Mouse (Mus musculus): ENCODE data around the gene Adgrv1. TPM values are rescaled to one million over a fixed set of nuclear protein-coding genes. Genes with fewer than 3 reads are reported as not detected.
"Not testable (repeated sequence)": the region's sequence is repeated elsewhere in the genome, so short reads cannot be mapped to it uniquely, and the experiment has no call there.

Gene Adgrv1
- polyA plus RNA-seq, 1 experiment = 0.08 TPM

- no peaks in the 10 kb centered on the region for H3K27me3 ChIP-seq (ENCODE audit: control insufficient read depth, insufficient read depth, low read length)
- peaks cover 2% of the 10 kb centered on the region; the same call in 1 of the 2 replicates for H3K4me1 ChIP-seq (ENCODE audit: control insufficient read depth, insufficient read depth, insufficient read length, low read length)
- peak within 1 kb of the TSS; percentile 84 for H3K4me3 ChIP-seq (ENCODE audit: low read depth, low read length)
- H3K36me3 ChIP-seq (ENCODE audit: control insufficient read depth, insufficient read depth, low read length) = no peaks in the 10 kb centered on the region
- peak within 1 kb of the TSS; percentile 95 for H3K27ac ChIP-seq (ENCODE audit: insufficient read depth, low read depth, low read length)
- WGBS = under 1% methylated on average over 68 of the region's 73 CpGs
- TF ChIP-seq POLR2A (IDR thresholded peaks at IDR 0.05; ENCODE audit: low read depth, low read length) = peak; percentile 79
- TF ChIP-seq CTCF (IDR thresholded peaks at IDR 0.05; ENCODE audit: extremely low read depth, insufficient read length, insufficient replicate concordance, low read depth, low read length) = no peak
These were observed 24.5 kb upstream of the Adgrv1 start, which contains the start of gene Lysmd3 for GRCm38 (mm10) chr13:81657351-81658052. Gene Lysmd3 (plus strand): TSS chr13:81657663.

GRCm38 (mm10) chr13:81657008-81657350, 24.0 kb upstream of the Adgrv1 start:
- peak overlapping the region; percentile 78 for H3K27ac ChIP-seq (ENCODE audit: insufficient read depth, low read depth, low read length)
- WGBS = 21% methylated on average over 5 of the region's 5 CpGs
- TF ChIP-seq CTCF (IDR thresholded peaks at IDR 0.05; ENCODE audit: extremely low read depth, insufficient read length, insufficient replicate concordance, low read depth, low read length) (no peak), POLR2A (IDR thresholded peaks at IDR 0.05; ENCODE audit: low read depth, low read length) (no peak)
- H3K36me3 ChIP-seq (ENCODE audit: control insufficient read depth, insufficient read depth, low read length) = no peaks in the 10 kb centered on the region
- peak overlapping the region; percentile 84 for H3K4me3 ChIP-seq (ENCODE audit: low read depth, low read length)
- peaks cover 2% of the 10 kb centered on the region; the same call in 1 of the 2 replicates for H3K4me1 ChIP-seq (ENCODE audit: control insufficient read depth, insufficient read depth, insufficient read length, low read length)
- H3K27me3 ChIP-seq (ENCODE audit: control insufficient read depth, insufficient read depth, low read length) = no peaks in the 10 kb centered on the region

GRCm38 (mm10) chr13:81656091-81656850, 23.3 kb upstream of the Adgrv1 start:
- TF ChIP-seq CTCF (IDR thresholded peaks at IDR 0.05; ENCODE audit: extremely low read depth, insufficient read length, insufficient replicate concordance, low read depth, low read length) (no peak), POLR2A (IDR thresholded peaks at IDR 0.05; ENCODE audit: low read depth, low read length) (no peak)
- Histone ChIP-seq H3K4me3 (ENCODE audit: low read depth, low read length) (no peak overlapping the region), H3K27me3 (ENCODE audit: control insufficient read depth, insufficient read depth, low read length) (no peaks in the 10 kb centered on the region), H3K36me3 (ENCODE audit: control insufficient read depth, insufficient read depth, low read length) (no peaks in the 10 kb centered on the region), H3K27ac (ENCODE audit: insufficient read depth, low read depth, low read length) (no peak overlapping the region), H3K4me1 (ENCODE audit: control insufficient read depth, insufficient read depth, insufficient read length, low read length) (peaks cover 1% of the 10 kb centered on the region; the same call in 1 of the 2 replicates)
- WGBS = 56% methylated on average over 14 of the region's 14 CpGs

GRCm38 (mm10) chr13:81650382-81650781, 17.4 kb upstream of the Adgrv1 start:
- WGBS = 75% methylated on average over 5 of the region's 6 CpGs
- not testable (repeated sequence) for H3K4me1 ChIP-seq (ENCODE audit: control insufficient read depth, insufficient read depth, insufficient read length, low read length); H3K4me3 ChIP-seq (ENCODE audit: low read depth, low read length); H3K27ac ChIP-seq (ENCODE audit: insufficient read depth, low read depth, low read length); H3K27me3 ChIP-seq (ENCODE audit: control insufficient read depth, insufficient read depth, low read length); H3K36me3 ChIP-seq (ENCODE audit: control insufficient read depth, insufficient read depth, low read length)

- Histone ChIP-seq H3K36me3 (ENCODE audit: control insufficient read depth, insufficient read depth, low read length) (no peaks in the 10 kb centered on the region), H3K4me1 (ENCODE audit: control insufficient read depth, insufficient read depth, insufficient read length, low read length) (peaks cover 4% of the 10 kb centered on the region; the same call in 1 of the 2 replicates), H3K27me3 (ENCODE audit: control insufficient read depth, insufficient read depth, low read length) (no peaks in the 10 kb centered on the region), H3K4me3 (ENCODE audit: low read depth, low read length) (no peak overlapping the region), H3K27ac (ENCODE audit: insufficient read depth, low read depth, low read length) (no peak overlapping the region)
- no peak for TF ChIP-seq CTCF (IDR thresholded peaks at IDR 0.05; ENCODE audit: extremely low read depth, insufficient read length, insufficient replicate concordance, low read depth, low read length)
- TF ChIP-seq POLR2A (IDR thresholded peaks at IDR 0.05; ENCODE audit: low read depth, low read length) = no peak
- 84% methylated on average over 6 of the region's 6 CpGs for WGBS
These were observed 13.4 kb upstream of the Adgrv1 start for GRCm38 (mm10) chr13:81646348-81646747.

GRCm38 (mm10) chr13:81644047-81644565, 11.2 kb upstream of the Adgrv1 start:
- 90% methylated on average over 11 of the region's 11 CpGs for WGBS
- H3K36me3 ChIP-seq (ENCODE audit: control insufficient read depth, insufficient read depth, low read length) = no peaks in the 10 kb centered on the region
- TF ChIP-seq CTCF (IDR thresholded peaks at IDR 0.05; ENCODE audit: extremely low read depth, insufficient read length, insufficient replicate concordance, low read depth, low read length) (no peak), POLR2A (IDR thresholded peaks at IDR 0.05; ENCODE audit: low read depth, low read length) (no peak)

GRCm38 (mm10) chr13:81642491-81643149, 9.7 kb upstream of the Adgrv1 start:
- peaks cover 4% of the 10 kb centered on the region; the same call in 1 of the 2 replicates for H3K4me1 ChIP-seq (ENCODE audit: control insufficient read depth, insufficient read depth, insufficient read length, low read length)
- WGBS = 51% methylated on average over 7 of the region's 7 CpGs
- no peaks in the 10 kb centered on the region for H3K27me3 ChIP-seq (ENCODE audit: control insufficient read depth, insufficient read depth, low read length)
- TF ChIP-seq POLR2A (IDR thresholded peaks at IDR 0.05; ENCODE audit: low read depth, low read length) (no peak), CTCF (IDR thresholded peaks at IDR 0.05; ENCODE audit: extremely low read depth, insufficient read length, insufficient replicate concordance, low read depth, low read length) (no peak)
- no peaks in the 10 kb centered on the region for H3K36me3 ChIP-seq (ENCODE audit: control insufficient read depth, insufficient read depth, low read length)
- H3K4me3 ChIP-seq (ENCODE audit: low read depth, low read length) = no peak overlapping the region
- no peak overlapping the region for H3K27ac ChIP-seq (ENCODE audit: insufficient read depth, low read depth, low read length)

More at GRCm38 (mm10) chr13:81644047-81644565, 11.2 kb upstream of the Adgrv1 start:
- Histone ChIP-seq H3K4me1 (ENCODE audit: control insufficient read depth, insufficient read depth, insufficient read length, low read length) (peaks cover 4% of the 10 kb centered on the region; the same call in 1 of the 2 replicates), H3K27ac (ENCODE audit: insufficient read depth, low read depth, low read length) (no peak overlapping the region), H3K4me3 (ENCODE audit: low read depth, low read length) (no peak overlapping the region), H3K27me3 (ENCODE audit: control insufficient read depth, insufficient read depth, low read length) (no peaks in the 10 kb centered on the region)
